Mouse (Mus musculus): ENCODE results near the gene Tmem54.
A peak's percentile ranks its signal among the peaks of the same experiment; 100 is the strongest.

Tmem54 gene

DNA sequence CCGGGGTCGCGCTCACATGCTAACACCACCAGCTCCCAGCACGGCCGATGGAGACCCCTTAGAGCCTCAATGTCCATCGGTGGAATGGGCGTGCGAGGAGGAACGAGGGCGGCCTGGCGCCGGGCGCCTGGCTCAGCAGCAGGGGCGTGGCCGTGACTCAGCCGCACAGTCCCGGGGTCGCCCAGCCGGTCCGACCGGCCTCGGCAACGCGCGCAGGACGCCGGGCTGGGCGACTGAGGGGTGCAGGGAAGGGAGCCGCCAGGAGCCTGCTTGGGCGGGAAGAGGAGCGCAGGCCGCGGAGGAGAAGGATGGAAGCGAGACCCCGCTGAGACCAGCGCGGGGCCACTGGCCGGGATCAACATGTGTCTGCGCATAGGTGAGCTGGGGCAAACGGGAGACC is at the start of gene Tmem54:
TSS of gene Tmem54 (plus strand) at position 193 of the 400 bp plus-strand sequence.
- no peak for DNase-seq (ENCODE audit: low read depth)

DNA sequence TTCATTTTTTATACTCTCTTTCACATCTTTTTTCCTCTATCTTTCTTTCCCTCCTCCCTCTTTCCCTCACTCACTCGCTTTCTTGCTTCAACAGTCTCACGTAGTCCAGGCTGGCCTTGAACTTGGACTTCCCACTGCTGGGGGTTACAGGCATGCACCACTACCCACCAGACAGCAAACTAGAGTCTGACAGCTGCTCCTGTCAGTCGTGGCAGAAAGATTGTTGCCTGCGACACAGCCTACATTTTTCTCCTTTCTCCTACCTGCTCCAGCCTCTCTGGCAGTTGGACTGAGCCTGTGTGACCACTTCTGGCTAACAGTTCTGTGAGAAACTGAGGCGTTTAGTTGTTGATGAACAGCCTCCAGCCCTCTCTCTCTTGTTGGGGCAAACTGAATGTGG is 49.8 kb upstream of the Tmem54 start:
- DNase-seq (ENCODE audit: low read depth): no peak

DNA sequence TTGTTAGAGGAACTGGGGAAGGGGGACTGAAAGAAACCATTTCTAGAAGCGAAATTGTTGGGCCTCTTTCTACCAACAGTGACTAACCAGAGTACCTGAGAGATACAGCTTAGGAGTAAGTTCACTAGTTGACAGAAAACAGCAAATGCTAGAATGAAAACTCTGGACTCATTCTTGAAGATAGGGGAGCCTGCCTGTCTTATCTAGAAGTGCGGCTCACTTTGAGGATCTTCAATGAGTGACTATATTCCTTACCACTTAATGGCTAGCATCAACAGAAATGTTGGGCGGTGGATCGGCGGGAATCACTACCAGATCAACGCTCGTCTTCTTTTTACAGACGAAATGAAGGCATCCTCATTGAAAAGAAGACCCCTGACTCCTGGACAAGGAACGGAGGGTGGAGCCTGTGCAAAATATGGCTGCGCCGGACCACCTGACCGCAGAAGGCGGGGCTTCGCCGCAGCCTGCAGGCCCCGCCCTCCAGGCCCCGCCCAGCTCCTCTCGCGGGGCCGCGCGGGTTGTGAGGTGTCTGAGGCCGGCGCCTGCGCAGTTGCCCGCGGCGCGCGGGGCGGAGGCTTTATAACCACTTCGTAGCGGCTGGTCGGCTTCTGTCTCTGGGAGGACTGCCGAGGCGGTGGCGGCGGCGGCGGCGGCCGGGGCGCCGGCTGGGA is 47.7 kb upstream of the Tmem54 start:
- peak; percentile 96 for DNase-seq (ENCODE audit: low read depth)

DNA sequence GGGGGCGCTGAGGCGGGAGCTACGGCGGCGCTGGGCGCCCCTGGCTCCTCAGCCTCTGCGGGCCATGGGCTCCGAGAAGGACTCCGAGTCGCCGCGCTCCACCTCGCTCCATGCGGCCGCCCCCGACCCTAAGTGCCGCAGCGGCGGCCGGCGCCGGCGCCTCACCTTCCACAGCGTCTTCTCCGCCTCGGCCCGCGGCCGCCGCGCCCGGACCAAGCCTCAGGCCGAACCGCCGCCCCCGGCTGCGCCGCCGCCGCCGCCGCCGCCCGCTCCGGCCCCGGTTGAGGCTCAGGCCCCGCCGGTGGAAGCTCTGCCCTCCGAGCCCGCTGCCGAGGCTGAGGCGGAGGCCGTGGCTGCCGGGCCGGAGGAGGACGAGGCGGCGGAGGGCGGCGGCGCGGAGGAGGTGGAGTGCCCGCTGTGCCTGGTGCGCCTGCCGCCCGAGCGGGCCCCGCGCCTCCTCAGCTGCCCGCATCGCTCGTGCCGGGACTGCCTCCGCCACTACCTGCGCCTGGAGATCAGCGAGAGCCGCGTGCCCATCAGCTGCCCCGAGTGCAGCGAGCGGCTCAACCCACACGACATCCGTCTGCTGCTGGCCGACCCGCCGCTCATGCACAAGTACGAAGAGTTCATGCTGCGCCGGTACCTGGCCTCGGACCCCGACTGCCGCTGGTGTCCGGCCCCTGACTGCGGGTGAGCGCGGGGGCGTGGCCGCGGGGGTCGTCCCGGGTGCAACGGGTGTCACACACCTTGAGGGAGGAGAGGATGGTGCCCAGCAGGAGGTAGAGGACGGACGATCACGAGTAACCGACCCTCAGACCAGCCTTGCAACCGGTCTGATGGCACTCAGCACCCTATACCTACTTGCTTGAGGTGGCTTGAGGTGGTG is 46.9 kb upstream of the Tmem54 start, which contains the start of gene Rnf19b:
TSS of gene Rnf19b (plus strand) at position 65 of the 886 bp plus-strand sequence.
- DNase-seq (ENCODE audit: low read depth): peak; percentile 63

DNA sequence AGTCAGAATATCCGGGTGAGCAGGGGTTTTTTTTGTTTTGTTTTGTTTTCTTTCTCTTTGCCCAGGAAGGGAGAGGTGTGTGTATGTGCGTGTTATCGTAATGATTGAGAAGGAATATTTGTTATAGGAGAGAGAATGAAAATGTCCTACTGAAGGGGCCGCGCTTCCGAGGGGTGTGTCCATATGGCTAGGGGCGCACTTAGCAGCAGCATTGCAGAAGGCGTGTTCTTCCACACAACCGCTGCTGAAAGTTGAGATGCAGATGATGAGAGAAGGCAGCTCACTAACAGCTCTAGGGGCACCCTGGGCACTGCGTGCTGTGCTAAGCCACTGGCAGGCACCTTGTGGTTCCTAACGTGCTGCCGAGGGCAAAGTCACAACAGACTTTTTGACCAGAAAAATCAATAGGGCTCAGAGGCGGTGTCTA is 46.2 kb upstream of the Tmem54 start:
- peak; percentile 76 for DNase-seq (ENCODE audit: low read depth)

DNA sequence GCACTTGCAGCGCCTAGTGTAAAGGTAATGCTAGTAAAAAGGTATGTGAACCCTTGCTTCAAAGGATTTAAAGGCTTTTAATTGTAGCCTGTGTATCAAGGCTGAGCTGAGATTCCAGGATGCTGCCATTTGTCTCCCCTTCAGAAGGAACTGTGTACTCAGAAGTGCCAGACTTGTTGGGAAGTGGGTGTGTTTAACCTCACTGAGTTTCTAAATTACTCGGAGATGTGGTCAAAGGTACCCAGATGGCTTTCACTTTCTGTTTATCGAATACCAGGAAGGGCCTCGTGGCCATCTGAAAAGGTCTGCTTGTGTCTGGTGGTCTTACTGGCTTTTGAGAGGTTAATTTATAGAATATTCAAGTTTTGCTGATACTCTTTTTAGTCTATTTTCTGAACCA is 45.4 kb upstream of the Tmem54 start:
- peak; percentile 84 for DNase-seq (ENCODE audit: low read depth)

DNA sequence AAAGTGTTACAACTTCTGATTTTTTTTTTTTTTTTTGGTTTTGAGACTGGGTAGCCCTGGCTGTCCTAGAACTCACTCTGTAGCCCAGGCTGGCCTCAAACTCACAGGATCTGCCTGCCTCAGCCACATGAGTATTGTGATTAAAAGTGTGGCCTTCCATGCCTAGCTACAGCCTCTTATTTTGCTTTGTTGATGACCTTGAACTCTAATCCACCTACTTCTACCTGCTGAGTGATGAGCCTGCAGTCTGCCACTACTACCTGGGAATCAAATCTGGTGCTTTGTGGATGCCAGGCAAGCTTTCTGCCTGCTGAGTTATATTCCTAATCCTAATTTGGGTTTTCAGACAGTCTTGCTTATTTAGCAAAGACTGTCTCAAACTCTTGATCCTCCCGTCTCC is 43.9 kb upstream of the Tmem54 start:
- no peak for DNase-seq (ENCODE audit: low read depth)

DNA sequence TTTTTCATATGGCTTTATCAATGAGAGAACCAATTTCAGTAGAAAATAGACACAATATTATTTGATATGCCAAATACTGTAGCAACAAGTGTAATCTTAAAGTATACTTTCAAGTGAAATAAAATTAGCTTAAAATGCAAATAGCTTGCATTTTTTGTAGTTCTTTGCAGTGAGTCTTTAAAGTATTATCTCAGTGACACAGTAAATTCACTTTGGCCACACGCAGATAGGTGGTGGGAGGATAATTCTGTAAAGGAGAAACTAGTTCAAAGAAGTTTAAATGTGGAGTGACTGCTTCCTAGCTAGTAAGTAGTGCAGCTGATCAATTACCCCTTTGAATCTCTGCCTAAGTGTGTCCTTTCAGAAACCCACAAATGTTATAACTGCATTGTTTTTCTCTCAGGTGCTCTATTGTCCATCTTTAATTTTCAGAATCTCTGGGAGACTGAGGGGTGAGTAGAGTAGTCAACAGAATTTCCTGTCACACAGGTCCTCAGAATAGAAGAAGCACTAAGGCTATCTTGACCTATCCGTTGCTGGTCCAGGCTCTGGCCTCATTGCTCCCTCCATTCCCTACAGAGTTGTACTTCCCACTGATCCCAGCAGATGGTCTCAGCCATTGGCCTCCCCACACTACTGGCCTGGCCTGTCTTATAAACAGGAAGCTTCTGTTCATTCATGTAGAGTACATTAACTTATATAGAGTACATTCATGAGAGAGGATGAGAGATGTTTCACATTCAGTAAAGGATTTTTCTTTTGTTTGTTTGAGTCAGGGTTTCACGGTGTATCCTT is 42.9 kb upstream of the Tmem54 start:
- DNase-seq (ENCODE audit: low read depth): no peak

DNA sequence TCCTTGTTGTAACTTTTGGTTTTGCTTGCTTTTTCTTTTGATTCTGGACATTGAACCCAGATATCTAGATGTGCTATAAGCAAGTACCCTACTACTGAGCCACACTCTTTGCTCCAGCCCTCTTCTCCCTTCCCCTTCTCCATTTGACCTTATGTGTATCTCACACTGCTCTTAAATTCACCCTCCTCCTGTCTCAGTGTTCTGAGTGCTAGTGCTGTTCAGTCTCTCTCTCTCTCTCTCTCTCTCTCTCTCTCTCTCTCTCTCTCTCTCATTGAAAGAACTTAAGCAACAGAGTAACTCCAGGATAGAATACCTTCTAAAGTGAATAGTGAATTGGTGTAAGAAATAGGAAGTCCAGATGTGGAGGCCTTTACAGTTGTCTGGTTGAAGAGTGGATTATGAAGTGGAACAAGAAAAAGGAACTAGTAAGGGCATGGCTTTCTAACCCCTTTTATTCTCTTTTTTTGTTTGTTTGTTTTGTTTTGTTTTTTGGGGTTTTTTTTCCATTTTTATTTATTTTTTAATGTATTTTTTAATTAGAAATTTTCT is 39.6 kb upstream of the Tmem54 start:
- no peak for DNase-seq (ENCODE audit: low read depth)

DNA sequence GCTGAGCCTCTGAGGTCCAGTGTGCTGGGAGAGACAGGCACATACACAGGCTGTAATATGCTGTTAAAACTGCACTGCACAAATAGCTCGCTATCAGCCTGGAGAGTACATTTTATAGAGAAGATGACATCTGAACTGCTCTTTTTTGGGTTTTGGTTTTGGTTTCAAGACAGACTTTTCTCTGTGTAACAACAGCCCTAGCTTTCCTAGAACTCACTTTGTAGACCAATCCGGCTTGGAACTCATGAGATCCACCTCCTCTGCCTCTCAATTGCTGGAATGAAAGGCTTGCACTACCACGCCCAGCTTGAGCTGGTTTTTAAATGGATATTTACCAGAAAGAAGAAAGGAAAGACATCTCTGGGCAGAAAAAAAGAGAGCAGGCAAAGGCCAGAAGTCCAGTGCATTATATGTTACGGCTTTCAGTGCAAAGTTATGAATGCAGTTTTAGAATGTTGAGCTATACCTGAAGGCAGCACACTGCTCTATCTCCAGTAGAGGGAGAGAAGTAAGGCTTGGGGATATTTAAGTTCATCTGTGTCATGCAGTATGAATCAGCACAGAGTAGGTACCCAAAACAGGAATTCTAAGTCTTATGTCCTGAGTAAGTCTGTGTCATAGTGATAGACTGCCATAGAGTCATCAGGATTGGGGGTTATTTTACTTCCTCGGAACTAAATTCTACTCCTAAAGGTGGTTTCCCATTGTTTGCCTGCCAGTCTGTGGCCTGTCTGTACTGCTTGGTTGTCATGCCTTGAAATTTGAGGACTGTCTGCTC is 37.5 kb upstream of the Tmem54 start:
- peak; percentile 66 for DNase-seq (ENCODE audit: low read depth)

DNA sequence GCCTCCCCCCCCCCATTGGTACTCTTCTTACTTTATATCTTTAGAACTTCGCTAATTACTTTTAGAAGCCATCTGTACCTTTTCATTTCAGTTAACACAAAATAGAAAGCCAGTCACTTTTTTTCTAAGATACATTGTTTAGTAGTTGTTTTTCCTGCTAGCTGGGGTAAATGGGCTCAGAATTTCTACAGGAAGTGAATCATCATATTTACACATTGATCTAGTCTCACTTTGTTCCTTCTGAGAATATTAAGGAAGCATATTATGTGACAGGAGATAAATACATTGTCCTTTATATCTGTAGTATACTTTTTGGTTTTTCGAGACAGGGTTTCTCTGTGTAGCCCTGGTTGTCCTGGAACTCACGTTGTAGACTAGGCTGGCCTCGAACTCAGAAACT is 36.5 kb upstream of the Tmem54 start:
- DNase-seq (ENCODE audit: low read depth): no peak

DNA sequence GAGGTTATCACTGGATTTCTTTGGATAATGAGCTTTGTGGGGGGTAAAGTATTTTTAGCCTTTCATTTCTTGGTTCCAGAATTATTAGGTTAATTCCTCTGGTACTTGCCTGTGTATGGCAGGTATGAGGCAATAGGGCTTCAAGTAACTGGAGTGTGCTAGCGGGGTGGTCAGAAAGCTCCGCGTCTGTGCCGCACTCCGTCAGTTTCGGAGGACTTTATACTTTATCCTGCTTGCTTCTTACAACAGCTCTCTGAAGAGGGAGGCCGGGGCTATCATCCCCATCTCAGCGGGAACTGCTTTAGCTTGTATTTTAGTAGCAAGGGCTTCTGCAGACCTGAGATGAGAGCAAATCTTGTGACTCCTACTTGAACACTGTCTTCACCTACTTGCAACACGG is 26.2 kb upstream of the Tmem54 start:
- DNase-seq (ENCODE audit: low read depth): no peak

DNA sequence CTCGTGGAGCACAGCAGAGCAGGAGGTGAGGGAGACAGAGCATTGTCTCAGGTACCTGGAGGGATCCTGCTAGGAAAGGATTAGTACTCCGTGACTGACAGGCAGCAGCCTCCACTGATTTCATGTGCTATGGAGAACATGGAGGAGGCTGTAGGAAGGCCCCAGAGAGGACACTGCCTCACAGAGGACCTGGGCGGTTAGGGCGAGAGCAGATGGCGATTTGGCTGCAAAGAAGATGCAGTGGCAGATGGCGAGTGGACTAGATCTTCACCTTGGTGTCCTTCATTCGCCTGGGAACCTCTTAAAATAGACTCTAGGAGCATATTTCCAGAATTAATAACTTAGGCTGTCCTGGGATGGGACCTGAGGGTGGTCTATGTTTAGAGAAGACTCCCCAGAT is 24.3 kb upstream of the Tmem54 start:
- DNase-seq (ENCODE audit: low read depth): no peak

DNA sequence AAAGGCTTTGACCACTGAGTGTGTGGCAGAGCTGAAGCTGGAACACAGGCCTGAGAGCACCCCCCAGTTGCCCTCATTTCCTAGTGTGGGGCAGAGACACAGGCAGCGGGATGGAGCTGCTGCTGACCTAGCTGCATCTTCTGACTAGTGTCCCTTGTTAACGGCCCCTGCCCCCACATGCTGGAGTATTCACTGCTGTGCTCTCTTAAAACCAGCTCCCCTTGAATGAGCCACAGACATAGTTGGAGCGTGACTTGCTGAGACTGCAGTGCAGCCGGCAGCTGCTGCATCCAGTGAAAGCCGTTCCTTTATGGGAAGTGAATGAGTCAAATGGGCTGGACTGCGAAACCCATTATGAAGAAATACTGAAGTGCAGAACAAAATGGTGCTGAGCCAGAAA is 23.8 kb upstream of the Tmem54 start:
- DNase-seq (ENCODE audit: low read depth): no peak

DNA sequence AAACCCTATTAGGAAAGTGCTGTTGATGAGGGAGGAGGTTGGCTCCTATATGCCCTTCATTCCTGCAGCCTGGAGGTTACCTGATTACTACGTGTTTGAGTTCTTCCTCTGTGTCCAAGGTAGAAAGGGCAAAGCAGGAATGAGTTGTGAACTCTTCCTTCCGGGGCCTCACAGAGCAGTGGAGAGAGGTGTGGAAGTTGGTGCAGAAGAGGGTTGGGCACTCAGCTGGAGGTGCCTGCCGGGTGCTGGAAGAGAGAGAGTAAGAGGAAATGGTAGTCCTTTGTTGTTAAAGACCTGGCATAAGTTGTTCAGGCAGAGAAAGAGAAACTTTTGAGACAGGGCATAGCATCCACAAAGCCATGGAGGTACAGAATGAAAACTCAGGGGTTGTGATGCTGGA is 23.4 kb upstream of the Tmem54 start:
- no peak for DNase-seq (ENCODE audit: low read depth)

DNA sequence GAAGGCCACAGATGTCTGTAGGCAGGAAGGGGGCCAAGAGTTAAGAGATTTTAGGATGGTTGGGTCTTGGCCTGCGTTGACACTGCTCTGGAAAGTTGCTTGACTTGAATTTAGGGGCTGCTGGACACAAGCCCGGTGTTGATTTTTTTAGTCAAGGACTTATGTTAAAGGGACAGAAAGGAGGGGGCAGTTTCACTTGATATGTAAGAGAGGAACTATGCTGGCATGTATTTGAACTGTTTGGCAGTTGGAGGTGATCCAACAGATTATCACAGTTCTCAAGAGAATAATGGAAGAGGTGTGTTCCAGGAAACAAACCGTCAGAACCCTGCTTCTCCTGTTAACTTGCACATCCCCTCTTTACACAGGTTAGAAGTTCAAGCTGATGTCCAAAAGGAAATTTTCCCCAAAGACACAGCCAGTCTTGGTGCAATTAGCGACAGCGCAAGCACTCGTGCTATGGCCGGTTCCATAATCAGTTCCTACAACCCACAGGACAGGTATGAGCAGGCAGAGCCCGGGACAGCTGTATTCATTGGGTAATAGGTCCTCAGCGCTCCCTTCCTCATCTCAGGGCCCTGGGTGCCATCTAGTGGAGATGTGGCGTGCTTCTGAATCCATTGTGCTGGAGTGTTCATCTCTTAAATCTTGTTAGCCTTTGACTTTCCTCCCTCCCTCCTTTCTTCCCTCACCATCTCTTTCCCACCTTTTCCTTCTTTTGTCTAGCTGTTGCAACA is 22.8 kb upstream of the Tmem54 start:
- DNase-seq (ENCODE audit: low read depth): peak; percentile 86

DNA sequence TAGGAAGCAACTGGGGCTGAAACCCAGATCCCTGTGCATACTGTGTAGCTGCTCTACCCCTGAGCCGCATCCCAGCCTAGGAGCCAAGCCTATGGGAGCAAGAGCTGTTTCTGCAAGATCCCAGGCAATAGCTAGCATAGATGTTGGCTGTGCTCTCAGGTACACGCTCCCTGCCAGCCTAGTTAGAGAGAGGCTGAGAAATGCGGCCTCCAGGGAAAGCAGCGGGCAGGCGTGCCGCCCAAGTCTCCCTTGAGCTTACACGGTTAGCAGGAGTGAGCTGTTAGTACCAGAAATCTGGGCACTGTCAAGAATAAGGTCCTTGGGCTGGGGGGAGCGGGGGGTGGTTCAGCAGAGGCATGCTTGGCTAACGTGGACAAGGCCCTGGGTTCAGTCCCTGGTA is 20.5 kb upstream of the Tmem54 start:
- no peak for DNase-seq (ENCODE audit: low read depth)

DNA sequence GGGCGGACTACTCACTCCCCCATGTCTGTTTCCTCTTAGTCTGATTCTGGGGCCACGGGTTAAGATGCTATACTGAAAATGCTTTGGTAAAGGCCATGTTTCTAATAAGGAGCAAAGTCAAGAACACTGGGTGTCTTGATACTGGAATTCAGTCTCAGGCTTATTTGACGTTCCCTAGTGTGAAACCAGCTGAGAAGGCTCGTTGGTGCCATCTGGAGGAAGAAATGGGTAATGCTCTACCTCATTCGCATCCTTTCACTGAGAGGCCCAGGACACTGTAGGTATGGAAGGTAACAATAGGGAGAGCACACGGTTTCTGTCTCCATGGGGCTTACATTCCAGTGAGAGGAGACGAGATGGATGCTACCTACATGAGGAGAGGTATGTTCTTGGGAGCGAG is 19.3 kb upstream of the Tmem54 start:
- peak; percentile 90 for DNase-seq (ENCODE audit: low read depth)

DNA sequence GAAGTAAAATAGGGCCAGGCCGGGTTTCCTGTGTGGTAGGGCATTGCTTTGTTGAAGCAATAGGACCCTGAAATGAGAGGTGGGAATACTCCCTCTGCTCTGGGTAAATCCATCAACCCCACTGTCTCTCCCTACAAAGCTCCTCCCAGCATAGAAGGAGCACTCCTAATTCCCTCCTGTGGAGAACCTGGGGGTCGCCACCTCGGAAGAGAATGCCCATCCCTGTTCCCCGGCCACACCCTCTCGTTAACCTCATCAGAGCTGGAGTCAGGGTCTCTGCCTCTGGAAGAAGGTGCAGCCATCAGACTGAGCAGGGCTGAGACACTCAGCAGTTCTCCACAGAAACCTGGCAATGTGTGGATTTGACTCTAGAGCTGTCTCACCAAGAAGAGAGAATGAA is 17.5 kb upstream of the Tmem54 start:
- DNase-seq (ENCODE audit: low read depth): no peak

DNA sequence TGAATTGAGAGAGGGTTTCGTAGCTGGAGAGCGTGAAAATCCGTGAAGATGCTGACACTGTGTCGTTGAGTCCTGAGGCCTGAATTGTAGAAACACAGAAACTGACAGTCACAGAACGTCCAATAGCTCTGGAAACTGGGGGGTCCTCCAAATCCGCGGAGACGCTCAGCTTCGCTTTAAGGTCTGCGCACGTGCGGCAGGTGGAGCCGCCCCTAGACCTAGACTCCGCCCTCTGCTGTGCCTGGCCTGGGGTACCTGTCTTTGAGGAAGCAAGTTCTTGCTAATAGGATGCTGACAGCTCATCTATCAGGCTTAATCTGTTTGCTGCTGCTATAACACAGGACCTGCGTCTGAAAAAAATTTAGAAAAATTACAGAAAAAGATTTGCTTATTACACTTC is 10.1 kb upstream of the Tmem54 start:
- no peak for DNase-seq (ENCODE audit: low read depth)

DNA sequence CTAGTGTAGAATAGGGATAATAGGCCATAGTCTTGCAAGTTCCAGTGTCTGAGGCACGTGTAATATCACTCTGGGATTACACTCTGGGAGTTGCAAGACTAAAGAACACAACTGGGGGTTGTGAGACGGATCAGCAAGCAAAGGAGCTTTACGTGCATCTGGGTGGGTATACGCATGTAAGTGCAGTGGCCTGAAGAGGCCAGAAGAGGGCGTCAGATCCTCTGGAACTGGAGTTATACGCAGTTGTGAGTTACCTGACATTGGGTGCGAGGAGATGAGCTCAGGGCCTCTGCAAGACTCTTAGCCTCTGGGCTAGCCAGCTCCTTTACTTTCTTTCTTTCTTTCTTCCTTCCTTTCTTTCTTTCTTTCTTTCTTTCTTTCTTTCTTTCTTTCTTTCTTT is 8.3 kb upstream of the Tmem54 start:
- no peak for DNase-seq (ENCODE audit: low read depth)

All from induced T-regulatory cell, adult 2 months (primary cell).